Mouse (Mus musculus) G1E (cell line): ENCODE data around the gene Ltbp4. TPM values are rescaled to one million over a fixed set of nuclear protein-coding genes. Genes with fewer than 3 reads are reported as not detected.

ENCODE experiments used
- ATAC-seq: 2 replicates; pipeline ENCODE4 v1.8.0; 2016; ENCODE audit warnings: mild to moderate bottlenecking; ENCODE audit not compliant: insufficient number of reproducible peaks, poor library complexity, low FRiP score, severe bottlenecking; ENCODE audit errors: extremely low read depth
- DNase-seq: peaks from one replicate; pipeline ENCODE4 v3.0.0; 2012; ENCODE audit warnings: low spot score
- H3K27me3 ChIP-seq: 2 replicates; pipeline ENCODE4 v1.6.1; 2012; ENCODE audit warnings: mild to moderate bottlenecking, low read length, inconsistent platforms; ENCODE audit not compliant: insufficient read depth
- H3K36me3 ChIP-seq: replicated peaks from 2 replicates; pipeline ENCODE3; 2012; ENCODE audit warnings: mild to moderate bottlenecking, inconsistent platforms
- H3K4me1 ChIP-seq: 2 replicates; pipeline ENCODE4 v1.6.1; 2012; ENCODE audit warnings: low read depth, low read length, inconsistent platforms, mixed read lengths; ENCODE audit not compliant: insufficient read depth
- H3K4me3 ChIP-seq: 2 replicates; pipeline ENCODE4 v1.5.1; 2012; ENCODE audit warnings: low read depth, mild to moderate bottlenecking, inconsistent platforms, low read length, moderate library complexity, mixed read lengths
- H3K9me3 ChIP-seq: replicated peaks from 2 replicates; pipeline ENCODE4 v1.6.1; 2012; ENCODE audit warnings: inconsistent platforms
- CTCF ChIP-seq: IDR thresholded peaks from 2 replicates; pipeline ENCODE4 v1.5.1; 2012; ENCODE audit warnings: low read depth, low read length, inconsistent platforms, mixed read lengths
- GATA1 ChIP-seq: IDR thresholded peaks from 2 replicates; pipeline ENCODE4 v1.6.1; 2012; ENCODE audit warnings: borderline replicate concordance, low read length, inconsistent platforms, mixed read lengths
- GATA2 ChIP-seq: IDR thresholded peaks from 2 replicates; pipeline ENCODE4 v1.6.1; 2012; ENCODE audit warnings: low read depth, low read length, inconsistent platforms, borderline replicate concordance
- POLR2AphosphoS5 ChIP-seq: IDR thresholded peaks from 2 replicates; pipeline ENCODE4 v1.6.1; 2012; ENCODE audit warnings: low read depth, low read length, inconsistent platforms; ENCODE audit not compliant: insufficient replicate concordance
- TAL1 ChIP-seq: conservative IDR thresholded peaks from 2 replicates; pipeline ENCODE4 v1.6.1; 2012; ENCODE audit warnings: low read depth, low read length, inconsistent platforms, mixed read lengths
- polyA plus RNA-seq: library from polyadenylated mRNA; stranded (reverse); fragments of >175 nt; gene quantifications from 2 replicates; pipeline ENCODE4 v1.2.3, GENCODE M21; 2012
- total RNA-seq, 2 experiments: library from RNA; stranded (forward) in 1 of 2; stranded (reverse) in 1 of 2; fragments of 200-1000 nt in 1 of 2; fragments of >200 nt in 1 of 2; fragmentation: Nextera tagmentation in 1 of 2; gene quantifications; 2 replicates each; pipeline ENCODE4 v1.2.3; 2014 to 2017

Ltbp4 gene
- total and polyA plus RNA-seq, 3 experiments = 0.16 to 9.1 (median 1.0) TPM

GRCm38 (mm10) chr7:27255721-27256120 is 81.8 kb downstream of the Ltbp4 start:
- Histone ChIP-seq H3K9me3 (no peaks in the 10 kb centered on the region), H3K4me3 (no peak overlapping the region), H3K27me3 (peaks cover 7% of the 10 kb centered on the region; the same call in 1 of the 2 replicates), H3K36me3 (peaks cover 65% of the 10 kb centered on the region), H3K4me1 (peaks cover 45% of the 10 kb centered on the region)
- no peak for ATAC-seq
- TF ChIP-seq TAL1 (no peak), GATA2 (no peak), CTCF (no peak), POLR2AphosphoS5 (no peak), GATA1 (no peak)
- no peak for DNase-seq

Other genes with a start within 250 kb of the Ltbp4 start
Only the 20 nearest of the 21 such genes appear.
- not detected in 2 replicates for gene Cyp2t4, start 184.0 kb downstream of the Ltbp4 start, total RNA-seq (2014; fragmentation: Nextera tagmentation)
- 0.06 TPM in 1 of 2 replicates, not detected in the other for gene Cyp2t4, start 184.0 kb downstream of the Ltbp4 start, total RNA-seq (2017)
- gene Cyp2t4, start 184.0 kb downstream of the Ltbp4 start, polyA plus RNA-seq = not detected in 2 replicates
- 16.9 and 22.0 TPM in 2 replicates for gene Egln2, start 170.9 kb downstream of the Ltbp4 start, total RNA-seq (2014; fragmentation: Nextera tagmentation)
- gene Egln2, start 170.9 kb downstream of the Ltbp4 start, total RNA-seq (2017) = 42.6 and 46.4 TPM in 2 replicates
- 74.6 and 101 TPM in 2 replicates for gene Egln2, start 170.9 kb downstream of the Ltbp4 start, polyA plus RNA-seq
- 36.5 and 37.4 TPM in 2 replicates for gene Rab4b, start 158.8 kb downstream of the Ltbp4 start, total RNA-seq (2014; fragmentation: Nextera tagmentation)
- gene Rab4b, start 158.8 kb downstream of the Ltbp4 start, total RNA-seq (2017) = 14.6 and 15.2 TPM in 2 replicates
- 182 and 204 TPM in 2 replicates for gene Rab4b, start 158.8 kb downstream of the Ltbp4 start, polyA plus RNA-seq
- gene Gm21983, start 156.6 kb downstream of the Ltbp4 start, total RNA-seq (2014; fragmentation: Nextera tagmentation) = 0.83 TPM in 1 of 2 replicates, not detected in the other
- gene Gm21983, start 156.6 kb downstream of the Ltbp4 start, total RNA-seq (2017) = not detected in 2 replicates
- 0.04 TPM in 1 of 2 replicates, not detected in the other for gene Gm21983, start 156.6 kb downstream of the Ltbp4 start, polyA plus RNA-seq
- 0.87 and 4.6 TPM in 2 replicates for gene Mia, start 156.5 kb downstream of the Ltbp4 start, total RNA-seq (2014; fragmentation: Nextera tagmentation)
- 0.82 and 1.4 TPM in 2 replicates for gene Mia, start 156.5 kb downstream of the Ltbp4 start, total RNA-seq (2017)
- gene Mia, start 156.5 kb downstream of the Ltbp4 start, polyA plus RNA-seq = 0.24 TPM in 1 of 2 replicates, not detected in the other
- gene BC024978, start 141.9 kb downstream of the Ltbp4 start, total RNA-seq (2014; fragmentation: Nextera tagmentation) = 14.5 and 15.5 TPM in 2 replicates
- gene BC024978, start 141.9 kb downstream of the Ltbp4 start, total RNA-seq (2017) = 2.7 and 3.3 TPM in 2 replicates
- gene BC024978, start 141.9 kb downstream of the Ltbp4 start, polyA plus RNA-seq = 3.5 and 4.8 TPM in 2 replicates
- gene Snrpa, start 141.4 kb downstream of the Ltbp4 start, total RNA-seq (2014; fragmentation: Nextera tagmentation) = 249 and 291 TPM in 2 replicates
- gene Snrpa, start 141.4 kb downstream of the Ltbp4 start, total RNA-seq (2017) = 96.6 and 101 TPM in 2 replicates
- gene Snrpa, start 141.4 kb downstream of the Ltbp4 start, polyA plus RNA-seq = 608 and 872 TPM in 2 replicates
- 5.3 and 6.6 TPM in 2 replicates for gene Itpkc, start 109.0 kb downstream of the Ltbp4 start, total RNA-seq (2014; fragmentation: Nextera tagmentation)
- 4.6 TPM in 2 replicates for gene Itpkc, start 109.0 kb downstream of the Ltbp4 start, total RNA-seq (2017)
- gene Itpkc, start 109.0 kb downstream of the Ltbp4 start, polyA plus RNA-seq = 3.5 and 3.9 TPM in 2 replicates
- gene Coq8b, start 104.7 kb downstream of the Ltbp4 start, total RNA-seq (2014; fragmentation: Nextera tagmentation) = 19.3 and 30.4 TPM in 2 replicates
- 25.3 and 25.5 TPM in 2 replicates for gene Coq8b, start 104.7 kb downstream of the Ltbp4 start, total RNA-seq (2017)
- gene Coq8b, start 104.7 kb downstream of the Ltbp4 start, polyA plus RNA-seq = 62.2 and 65.3 TPM in 2 replicates
- gene Numbl, start 79.3 kb downstream of the Ltbp4 start, total RNA-seq (2014; fragmentation: Nextera tagmentation) = 2.9 and 4.5 TPM in 2 replicates
- 1.3 and 1.6 TPM in 2 replicates for gene Numbl, start 79.3 kb downstream of the Ltbp4 start, total RNA-seq (2017)
- gene Numbl, start 79.3 kb downstream of the Ltbp4 start, polyA plus RNA-seq = 5.7 TPM in 2 replicates
- gene Shkbp1, start 18.3 kb upstream of the Ltbp4 start, total RNA-seq (2014; fragmentation: Nextera tagmentation) = 89.8 and 111 TPM in 2 replicates
- 27.4 and 29.5 TPM in 2 replicates for gene Shkbp1, start 18.3 kb upstream of the Ltbp4 start, total RNA-seq (2017)
- 218 and 220 TPM in 2 replicates for gene Shkbp1, start 18.3 kb upstream of the Ltbp4 start, polyA plus RNA-seq
- not detected in 2 replicates for gene Gm20479, start 19.7 kb upstream of the Ltbp4 start, total RNA-seq (2014; fragmentation: Nextera tagmentation)
- gene Gm20479, start 19.7 kb upstream of the Ltbp4 start, total RNA-seq (2017) = 1.3 TPM in 1 of 2 replicates, not detected in the other
- gene Gm20479, start 19.7 kb upstream of the Ltbp4 start, polyA plus RNA-seq = 1.2 and 1.4 TPM in 2 replicates
- gene Sptbn4, start 110.0 kb upstream of the Ltbp4 start, total RNA-seq (2014; fragmentation: Nextera tagmentation) = 0.92 and 2.9 TPM in 2 replicates
- gene Sptbn4, start 110.0 kb upstream of the Ltbp4 start, total RNA-seq (2017) = 1.1 and 1.2 TPM in 2 replicates
- gene Sptbn4, start 110.0 kb upstream of the Ltbp4 start, polyA plus RNA-seq = 0.91 and 1.1 TPM in 2 replicates
- gene Blvrb, start 110.3 kb upstream of the Ltbp4 start, total RNA-seq (2014; fragmentation: Nextera tagmentation) = 438 and 479 TPM in 2 replicates
- gene Blvrb, start 110.3 kb upstream of the Ltbp4 start, total RNA-seq (2017) = 212 and 254 TPM in 2 replicates
- 394 and 460 TPM in 2 replicates for gene Blvrb, start 110.3 kb upstream of the Ltbp4 start, polyA plus RNA-seq
- gene Sertad3, start 136.1 kb upstream of the Ltbp4 start, total RNA-seq (2014; fragmentation: Nextera tagmentation) = 5.2 and 9.0 TPM in 2 replicates
- 15.8 and 18.1 TPM in 2 replicates for gene Sertad3, start 136.1 kb upstream of the Ltbp4 start, total RNA-seq (2017)
- 24.0 and 27.0 TPM in 2 replicates for gene Sertad3, start 136.1 kb upstream of the Ltbp4 start, polyA plus RNA-seq
- 18.5 and 18.6 TPM in 2 replicates for gene Sertad1, start 149.2 kb upstream of the Ltbp4 start, total RNA-seq (2014; fragmentation: Nextera tagmentation)
- 62.3 and 63.1 TPM in 2 replicates for gene Sertad1, start 149.2 kb upstream of the Ltbp4 start, total RNA-seq (2017)
- gene Sertad1, start 149.2 kb upstream of the Ltbp4 start, polyA plus RNA-seq = 56.9 and 75.3 TPM in 2 replicates
- 1.5 and 1.7 TPM in 2 replicates for gene Prx, start 161.6 kb upstream of the Ltbp4 start, total RNA-seq (2014; fragmentation: Nextera tagmentation)
- 0.93 and 1.3 TPM in 2 replicates for gene Prx, start 161.6 kb upstream of the Ltbp4 start, total RNA-seq (2017)
- gene Prx, start 161.6 kb upstream of the Ltbp4 start, polyA plus RNA-seq = 2.3 and 2.7 TPM in 2 replicates
- 0.38 TPM in 1 of 2 replicates, not detected in the other for gene Hipk4, start 185.6 kb upstream of the Ltbp4 start, total RNA-seq (2014; fragmentation: Nextera tagmentation)
- 0.11 and 0.12 TPM in 2 replicates for gene Hipk4, start 185.6 kb upstream of the Ltbp4 start, total RNA-seq (2017)
- 0.09 and 0.11 TPM in 2 replicates for gene Hipk4, start 185.6 kb upstream of the Ltbp4 start, polyA plus RNA-seq
- gene Pld3, start 215.5 kb upstream of the Ltbp4 start, total RNA-seq (2014; fragmentation: Nextera tagmentation) = 10.5 and 16.0 TPM in 2 replicates
- 7.2 TPM in 2 replicates for gene Pld3, start 215.5 kb upstream of the Ltbp4 start, total RNA-seq (2017)
- gene Pld3, start 215.5 kb upstream of the Ltbp4 start, polyA plus RNA-seq = 19.5 and 23.1 TPM in 2 replicates
- gene 2310022A10Rik, start 215.5 kb upstream of the Ltbp4 start, total RNA-seq (2014; fragmentation: Nextera tagmentation) = 18.8 and 26.0 TPM in 2 replicates
- 5.2 and 10.0 TPM in 2 replicates for gene 2310022A10Rik, start 215.5 kb upstream of the Ltbp4 start, total RNA-seq (2017)
- 61.2 and 61.5 TPM in 2 replicates for gene 2310022A10Rik, start 215.5 kb upstream of the Ltbp4 start, polyA plus RNA-seq